Mouse (Mus musculus): ENCODE results near the gene Tgfbr3l.
"Not testable (repeated sequence)": the region's sequence is repeated elsewhere in the genome, so short reads cannot be mapped to it uniquely, and the experiment has no call there.

Gene Tgfbr3l

DNA sequence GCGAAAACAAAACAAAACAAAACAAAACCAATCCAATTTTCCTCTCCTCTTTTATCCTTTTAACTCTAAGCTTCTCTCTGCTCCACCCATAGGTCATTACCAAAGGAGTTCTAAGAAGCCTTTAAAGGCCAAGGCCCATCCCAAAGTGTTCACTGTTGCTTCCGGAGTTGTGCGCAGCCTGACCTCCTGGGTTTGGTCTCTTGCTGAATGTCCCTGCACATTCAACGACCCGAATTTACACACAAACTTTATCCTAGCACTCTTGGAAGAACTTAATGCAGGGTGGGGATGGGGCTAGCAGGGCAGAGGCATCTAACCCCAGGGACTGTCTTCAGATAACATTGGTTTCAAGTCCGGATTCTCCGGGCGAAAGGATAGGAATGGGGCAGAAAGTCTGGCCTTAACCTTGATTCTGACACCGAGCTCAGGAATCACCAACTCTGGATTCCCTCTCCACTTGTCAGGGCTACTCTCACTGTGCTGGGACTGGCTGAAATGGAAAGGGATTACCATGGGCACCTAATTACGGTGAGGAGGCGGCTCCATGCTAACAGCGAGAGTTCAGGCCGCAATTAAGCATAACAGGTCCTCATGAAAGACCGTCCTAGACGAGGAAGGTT is 10.1 kb upstream of the Tgfbr3l start:
- DNase-seq (ENCODE audit: low spot score in 2 of 2), result peak in 1 of 2 experiments; percentile 35

DNA sequence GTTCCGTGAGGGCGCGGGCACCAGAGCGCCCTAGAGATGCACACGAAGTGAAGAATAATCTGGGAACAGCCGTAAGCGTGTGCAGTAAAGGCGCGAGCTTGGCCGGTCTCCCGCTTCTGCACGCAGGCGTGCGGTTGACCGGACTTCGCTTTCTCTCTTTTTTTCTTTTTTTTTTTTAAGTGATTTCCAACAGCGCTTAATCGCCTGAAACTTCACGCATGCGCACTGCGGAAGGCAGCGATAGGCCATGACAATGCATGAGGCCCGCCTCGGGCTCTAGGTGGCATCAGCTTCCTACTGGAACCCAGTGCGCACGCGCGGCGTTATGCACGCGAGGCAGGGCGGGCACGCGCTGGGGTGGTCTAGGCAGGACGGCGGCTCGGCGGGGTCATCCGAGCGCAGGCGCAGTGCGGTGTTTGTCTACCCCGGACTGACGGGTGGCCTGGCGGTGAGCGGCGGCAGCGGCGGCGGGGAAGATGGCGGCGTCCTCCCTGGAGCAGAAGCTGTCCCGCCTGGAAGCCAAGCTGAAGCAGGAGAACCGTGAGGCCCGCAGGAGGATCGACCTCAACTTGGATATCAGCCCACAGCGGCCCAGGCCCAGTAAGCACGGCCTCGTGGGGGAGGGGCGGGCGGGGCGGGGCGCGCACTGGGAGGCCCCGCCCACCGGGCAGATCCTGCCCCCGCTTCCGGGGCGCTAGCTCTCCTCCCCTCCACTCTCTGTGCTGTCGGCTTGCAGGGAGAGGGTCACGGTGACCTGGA is 9.4 kb upstream of the Tgfbr3l start, which contains the start of the genes Map2k7 and Gm49320:
Map2k7 (plus strand) TSS at position 307 of the 759 bp plus-strand sequence.
Gm49320 (plus strand) TSS at position 432 of the 759 bp plus-strand sequence.
- DNase-seq (ENCODE audit: low spot score in 2 of 2), result peak; percentile 100

DNA sequence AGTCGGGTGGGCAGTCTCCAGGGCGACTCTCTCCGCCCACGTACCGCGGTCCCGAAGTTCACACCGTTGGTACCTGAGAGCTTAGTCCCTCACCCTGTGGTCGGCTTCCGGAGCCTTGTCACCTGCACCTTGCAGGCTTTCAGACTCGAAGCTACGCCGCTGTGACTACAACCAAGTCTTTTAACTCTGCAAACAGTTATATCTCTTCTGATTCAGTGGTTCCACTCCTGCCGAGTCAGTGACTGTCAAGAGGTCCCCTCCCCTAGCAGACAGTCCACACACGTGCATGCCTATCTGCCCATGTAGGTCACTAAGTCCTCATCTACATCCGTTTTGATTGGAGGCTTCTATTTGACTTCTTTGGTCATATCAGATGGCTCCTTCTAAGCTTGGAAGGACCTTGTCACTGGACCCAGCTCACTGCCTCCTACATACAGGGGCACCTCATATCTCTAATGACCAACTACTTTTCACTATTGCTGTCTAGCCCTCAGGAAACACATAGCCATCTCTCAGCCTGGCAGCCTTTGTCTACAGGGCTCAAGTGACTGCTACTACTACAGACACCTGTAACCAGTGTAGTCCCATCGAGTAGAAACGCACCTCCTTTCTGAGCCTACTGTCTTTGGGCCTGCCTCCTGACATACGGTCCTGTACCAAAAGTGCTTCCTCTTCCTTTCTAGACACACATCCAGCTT is 8.7 kb upstream of the Tgfbr3l start:
- peak in 1 of 2 experiments; percentile 25 for DNase-seq (ENCODE audit: low spot score in 2 of 2)

DNA sequence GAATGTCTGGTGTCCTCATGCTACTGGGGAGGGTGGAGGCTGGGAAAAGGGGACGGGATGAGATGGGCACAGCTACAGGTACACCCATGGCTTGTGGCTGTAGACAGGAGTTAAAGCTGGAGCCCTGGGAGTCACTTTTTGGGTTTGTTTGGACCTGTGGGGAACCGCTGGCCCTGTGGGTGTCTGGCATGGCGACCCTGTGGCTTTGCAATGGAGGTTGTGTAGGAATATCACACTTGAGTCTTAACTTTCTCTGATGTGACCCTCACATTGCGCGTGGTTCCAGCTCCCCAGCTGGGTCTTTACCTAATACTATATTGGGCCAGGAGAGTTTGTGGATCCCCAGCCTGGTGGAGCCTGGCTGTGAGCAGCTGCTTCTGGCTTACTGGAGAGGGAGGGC is 3.0 kb upstream of the Tgfbr3l start:
- no peak for DNase-seq (ENCODE audit: low spot score in 2 of 2)

DNA sequence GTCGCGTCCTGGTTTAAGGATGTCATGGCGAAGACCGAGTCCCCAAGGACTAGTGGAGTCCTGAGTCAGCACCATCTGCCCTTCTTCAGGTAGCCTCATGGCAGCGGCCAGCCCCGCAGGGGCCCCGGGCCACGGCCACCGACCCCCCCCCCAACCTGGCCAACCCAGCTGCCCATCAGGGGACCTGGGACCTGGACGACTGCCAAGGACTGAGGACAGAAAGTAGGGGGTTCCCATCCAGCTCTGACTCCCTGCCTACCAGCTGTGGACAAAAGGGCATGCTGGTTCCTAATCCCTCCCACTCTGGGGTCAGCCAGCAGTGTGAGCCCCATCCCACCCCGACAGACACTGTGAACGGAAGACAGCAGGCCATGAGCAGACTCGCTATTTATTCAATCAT is 2.3 kb upstream of the Tgfbr3l start:
- DNase-seq (ENCODE audit: low spot score in 2 of 2), result no peak

DNA sequence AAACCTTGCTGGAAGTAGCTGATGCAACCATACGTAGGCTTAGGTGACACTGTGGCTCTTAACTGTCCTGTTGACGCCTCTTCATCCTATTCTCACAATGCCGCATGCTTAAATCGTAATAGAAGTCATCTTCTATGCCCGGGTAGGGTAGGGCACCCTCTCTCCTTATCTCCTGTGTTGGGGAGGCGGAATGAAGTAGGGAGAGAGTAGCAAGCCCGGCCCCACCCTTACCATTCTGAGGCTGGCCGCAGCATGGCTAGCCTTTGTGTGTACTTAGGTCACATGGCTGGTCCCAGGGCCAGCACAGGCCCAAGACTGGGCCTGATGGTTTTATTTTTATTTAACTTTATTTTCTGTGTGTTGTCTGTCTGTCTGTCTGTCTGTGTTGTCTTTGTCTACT is 773 bp upstream of the Tgfbr3l start:
- no peak for DNase-seq (ENCODE audit: low spot score in 2 of 2)

DNA sequence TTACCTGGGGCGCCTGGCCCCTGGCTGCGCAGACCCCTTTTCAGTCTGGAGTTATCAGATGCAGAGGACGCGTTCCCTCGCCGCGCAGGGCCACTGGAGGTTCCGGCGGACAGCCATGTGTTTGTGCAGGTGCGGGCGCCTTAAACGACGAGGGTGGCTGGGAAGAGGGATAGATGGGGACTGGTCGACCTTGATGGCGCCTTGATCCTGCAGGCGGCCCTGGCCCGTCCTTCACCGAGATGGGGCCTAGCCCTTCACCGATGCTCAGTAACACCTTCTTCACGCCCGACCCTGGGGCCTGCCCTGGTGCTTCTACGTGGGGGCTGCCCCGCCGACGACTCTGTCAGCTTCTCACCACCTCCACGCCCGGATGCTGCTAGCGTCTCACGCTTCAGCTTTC is 1.2 kb downstream of the Tgfbr3l start:
- no peak for DNase-seq (ENCODE audit: low spot score in 2 of 2)

DNA sequence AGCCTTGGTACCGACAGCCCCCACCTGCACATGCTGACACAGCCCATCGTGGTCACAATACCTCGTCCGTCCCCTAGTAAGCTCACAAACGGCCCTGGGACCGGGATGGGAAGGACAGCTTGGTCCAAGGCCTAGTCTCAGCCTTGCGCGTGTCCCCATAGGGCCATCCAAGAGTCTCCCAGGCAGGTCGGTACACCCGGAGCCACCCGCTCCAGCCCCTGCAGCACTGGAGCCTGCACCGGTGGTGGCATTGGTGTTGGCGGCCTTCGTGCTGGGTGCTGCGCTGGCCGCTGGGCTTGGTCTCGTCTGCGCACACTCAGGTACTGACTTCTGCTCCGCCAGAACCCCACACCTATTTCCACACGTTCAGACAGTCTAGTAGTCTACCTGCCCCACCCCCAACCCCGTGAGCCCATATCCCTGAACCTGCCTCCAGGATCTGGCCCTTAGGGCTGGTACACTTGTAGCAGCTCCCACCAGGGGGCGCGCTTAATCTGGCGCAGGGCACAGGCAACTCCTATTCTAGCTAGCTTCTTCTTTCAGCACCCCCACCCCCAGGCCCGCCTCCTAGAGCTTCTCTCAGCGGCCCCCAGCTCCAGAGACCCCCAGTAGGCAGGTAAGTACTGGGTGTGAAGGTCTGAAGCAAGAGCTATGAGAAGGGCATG is 2.4 kb downstream of the Tgfbr3l start:
- DNase-seq (ENCODE audit: low spot score in 2 of 2), result peak; percentile 52 to 74

DNA sequence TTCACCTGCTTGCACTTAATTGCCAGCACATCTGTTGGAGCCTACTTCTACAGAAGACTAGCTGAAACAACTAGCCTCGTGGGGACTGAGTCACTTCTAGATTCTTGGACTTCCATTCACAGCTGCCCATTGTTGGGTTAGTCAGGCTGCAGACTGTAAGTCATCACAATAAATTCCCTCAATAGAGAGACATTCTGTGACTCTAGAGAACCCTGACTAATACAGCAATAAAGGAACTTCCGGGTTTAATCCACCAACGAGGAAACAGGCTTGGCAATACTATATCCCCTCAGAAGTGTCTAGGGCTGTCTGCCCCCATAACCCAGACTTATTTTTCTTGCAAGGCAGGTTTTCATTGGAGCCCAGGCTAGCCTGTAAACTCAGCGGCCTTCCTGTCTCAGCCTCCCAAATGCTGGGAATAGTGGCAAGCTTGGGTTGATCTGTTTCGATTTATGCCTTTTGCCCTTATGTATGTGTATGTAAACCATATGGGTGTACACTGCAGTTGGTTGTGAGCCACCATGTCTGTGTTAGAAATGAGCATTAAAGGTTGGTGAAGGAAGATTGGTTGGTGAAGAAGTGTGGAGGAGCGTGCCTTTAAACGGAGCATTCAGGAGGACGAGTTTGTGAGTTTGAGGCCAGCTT is 4.2 kb downstream of the Tgfbr3l start:
- no peak for DNase-seq (ENCODE audit: low spot score in 2 of 2)

DNA sequence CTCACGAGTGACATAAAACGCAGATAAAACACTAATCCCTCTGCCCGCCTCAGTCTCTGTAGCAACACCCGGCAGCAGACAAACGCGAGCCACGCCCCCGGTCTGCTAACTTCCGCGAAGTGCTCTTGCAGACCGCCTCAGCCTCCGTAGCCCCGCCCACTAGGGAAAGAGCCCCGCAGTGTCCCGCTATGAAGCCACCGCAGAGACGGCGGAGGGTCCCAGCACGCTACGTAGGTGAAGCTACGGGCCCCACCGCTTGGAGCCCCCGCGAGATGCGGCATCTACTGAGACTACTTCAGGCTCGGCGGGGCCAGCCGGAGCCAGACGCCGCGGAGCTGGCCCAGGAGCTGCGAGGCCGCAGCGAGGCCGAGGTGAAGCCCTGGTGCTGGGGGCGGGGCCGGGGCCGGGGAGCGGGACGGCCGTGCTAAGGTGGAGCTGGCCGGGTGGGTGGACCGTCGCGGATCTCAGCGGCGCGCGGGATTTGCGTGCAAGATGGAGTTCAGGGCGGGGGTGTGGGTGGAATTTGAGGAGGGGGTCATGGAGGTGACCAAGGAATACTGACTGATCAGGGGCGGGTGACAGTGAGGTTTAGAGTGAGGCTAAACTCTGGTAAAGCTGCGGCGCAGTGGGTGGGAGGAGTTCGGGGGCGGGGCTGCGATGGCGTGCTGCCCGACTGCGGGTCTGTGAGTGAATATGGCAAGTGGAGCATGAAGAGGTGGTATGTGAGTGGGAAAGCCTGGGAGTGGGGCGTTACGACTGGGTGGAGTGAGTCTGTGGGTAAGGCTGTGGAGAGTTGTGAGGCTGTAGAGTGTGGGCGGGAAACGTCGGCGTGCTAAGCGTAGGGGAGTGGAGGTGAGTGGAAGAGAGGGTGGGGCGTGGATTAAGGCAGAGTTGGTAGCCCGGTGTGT is 5.2 kb downstream of the Tgfbr3l start, which contains the start of gene Snapc2:
Snapc2 (plus strand) TSS at position 147 of the 908 bp plus-strand sequence.
- peak; percentile 94 to 96 for DNase-seq (ENCODE audit: low spot score in 2 of 2)

DNA sequence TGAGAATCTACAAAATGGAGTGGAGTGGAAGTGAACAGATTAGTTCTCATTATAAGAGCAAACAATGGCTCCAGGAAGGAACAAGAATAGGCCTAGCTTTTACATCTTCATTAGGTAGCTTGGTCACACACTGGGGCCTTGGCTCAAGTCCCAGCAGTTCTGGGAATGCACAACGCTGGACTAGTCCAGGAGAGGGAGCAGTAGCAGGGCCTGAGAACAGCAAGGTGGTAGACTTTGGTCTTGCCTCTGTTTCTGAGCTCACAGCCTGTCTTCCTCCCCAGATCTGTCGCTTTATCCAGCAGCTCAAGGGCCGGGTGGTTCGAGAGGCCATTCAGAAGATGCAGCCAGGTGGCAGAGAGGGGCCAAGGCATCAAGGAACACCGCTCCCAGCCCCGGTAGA is 6.0 kb downstream of the Tgfbr3l start:
- peak in 1 of 2 experiments; percentile 42 for DNase-seq (ENCODE audit: low spot score in 2 of 2)

DNA sequence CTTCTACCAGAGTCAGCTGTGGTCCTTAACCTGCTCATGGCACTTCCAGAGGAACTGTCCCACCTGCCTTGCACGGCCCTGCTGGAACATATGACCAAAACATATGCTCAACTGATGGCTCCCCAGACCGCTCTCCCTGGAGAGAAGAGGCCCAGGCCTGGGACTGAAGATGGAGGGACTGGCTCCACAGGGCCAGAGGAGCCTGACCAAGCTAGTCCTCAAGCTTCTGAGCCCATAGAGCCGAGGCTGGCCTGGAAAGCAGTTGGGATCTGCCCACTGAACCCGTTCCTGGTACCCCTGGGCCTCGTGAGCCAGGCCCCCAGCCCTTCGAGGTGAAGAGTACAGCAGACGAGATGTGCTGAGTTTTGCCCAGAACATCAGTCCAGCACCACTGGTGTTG is 7.5 kb downstream of the Tgfbr3l start:
- not testable (repeated sequence) for DNase-seq (ENCODE audit: low spot score in 2 of 2)

DNA sequence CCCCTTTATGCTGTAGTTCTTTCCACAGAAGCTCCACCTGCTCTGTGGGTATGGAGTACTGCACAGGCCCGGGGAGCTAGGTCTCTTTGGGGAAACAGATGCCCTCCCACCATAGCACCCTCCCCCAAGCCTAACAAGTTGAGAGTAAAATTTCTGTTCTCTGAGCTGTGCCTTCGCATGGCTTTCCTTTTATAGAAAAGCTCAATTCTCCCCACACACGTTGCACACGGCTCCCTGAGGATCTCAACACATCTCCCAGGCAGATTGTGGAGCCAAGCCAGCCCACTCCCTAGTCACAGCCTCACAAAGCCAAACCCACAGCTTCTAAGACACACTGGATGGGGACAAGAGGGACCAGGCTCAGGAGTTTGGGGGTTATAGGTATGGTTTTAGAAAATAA is 8.9 kb downstream of the Tgfbr3l start:
- no peak for DNase-seq (ENCODE audit: low spot score in 2 of 2)

DNA sequence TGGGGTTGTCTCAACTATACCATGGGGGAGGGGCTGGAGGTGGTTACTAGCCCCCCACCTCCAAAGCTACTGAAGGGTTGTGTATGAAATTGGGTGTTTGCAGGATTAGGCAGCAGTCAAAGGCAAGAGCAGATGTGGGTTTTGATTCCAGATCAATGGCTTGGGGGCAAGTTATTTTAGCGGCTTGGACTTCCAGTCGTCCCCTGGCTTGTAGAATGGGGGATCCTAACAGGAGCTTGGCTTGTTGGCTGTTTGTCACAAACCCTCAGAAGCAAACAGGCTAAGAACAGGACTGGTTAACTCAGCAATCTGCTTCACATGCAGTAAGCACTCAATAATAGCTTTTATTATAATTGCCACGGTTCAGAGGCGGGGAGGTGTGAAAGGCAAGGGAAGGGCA is 9.3 kb downstream of the Tgfbr3l start:
- no peak for DNase-seq (ENCODE audit: low spot score in 2 of 2)

DNA sequence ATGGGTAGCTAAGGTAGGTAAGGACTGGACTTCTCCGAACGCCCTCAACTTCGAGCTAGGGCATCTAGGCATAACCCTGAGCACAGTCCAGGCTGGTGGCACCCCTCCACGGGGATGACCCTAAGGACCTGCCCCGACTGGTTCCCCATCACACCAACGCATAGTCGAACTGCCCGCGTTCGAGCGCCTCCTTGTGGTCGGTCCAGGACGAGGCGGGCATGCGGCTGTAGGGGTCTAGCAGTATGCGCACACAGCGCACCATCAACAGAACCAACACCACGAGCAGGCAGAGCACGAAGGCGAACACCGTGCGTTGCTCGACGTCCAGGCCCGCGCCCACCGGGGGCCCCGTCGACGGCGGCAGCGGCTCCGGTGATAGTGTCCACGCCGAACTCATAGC is 10.2 kb downstream of the Tgfbr3l start:
- peak; percentile 40 to 48 for DNase-seq (ENCODE audit: low spot score in 2 of 2)

DNA sequence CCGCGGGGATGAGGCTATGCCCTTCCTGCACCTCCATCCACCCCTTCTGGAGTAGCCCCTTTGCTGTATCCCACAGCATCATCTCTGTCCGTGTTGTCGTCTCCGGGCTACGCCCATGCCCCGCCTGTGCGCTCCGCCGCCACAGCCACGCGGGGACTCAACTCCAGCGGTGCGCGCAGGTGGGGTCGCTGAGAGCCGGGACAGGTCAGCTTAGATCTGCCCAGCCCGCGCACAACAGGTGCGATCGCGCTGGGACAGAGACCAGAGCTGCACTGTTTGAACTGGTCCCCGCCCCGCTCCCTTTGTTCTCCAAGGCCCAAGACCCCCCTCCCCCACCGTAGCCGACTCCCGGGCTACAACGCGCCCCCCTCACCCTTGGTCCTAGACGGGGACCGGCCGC is 10.7 kb downstream of the Tgfbr3l start:
- no peak for DNase-seq (ENCODE audit: low spot score in 2 of 2)

DNA sequence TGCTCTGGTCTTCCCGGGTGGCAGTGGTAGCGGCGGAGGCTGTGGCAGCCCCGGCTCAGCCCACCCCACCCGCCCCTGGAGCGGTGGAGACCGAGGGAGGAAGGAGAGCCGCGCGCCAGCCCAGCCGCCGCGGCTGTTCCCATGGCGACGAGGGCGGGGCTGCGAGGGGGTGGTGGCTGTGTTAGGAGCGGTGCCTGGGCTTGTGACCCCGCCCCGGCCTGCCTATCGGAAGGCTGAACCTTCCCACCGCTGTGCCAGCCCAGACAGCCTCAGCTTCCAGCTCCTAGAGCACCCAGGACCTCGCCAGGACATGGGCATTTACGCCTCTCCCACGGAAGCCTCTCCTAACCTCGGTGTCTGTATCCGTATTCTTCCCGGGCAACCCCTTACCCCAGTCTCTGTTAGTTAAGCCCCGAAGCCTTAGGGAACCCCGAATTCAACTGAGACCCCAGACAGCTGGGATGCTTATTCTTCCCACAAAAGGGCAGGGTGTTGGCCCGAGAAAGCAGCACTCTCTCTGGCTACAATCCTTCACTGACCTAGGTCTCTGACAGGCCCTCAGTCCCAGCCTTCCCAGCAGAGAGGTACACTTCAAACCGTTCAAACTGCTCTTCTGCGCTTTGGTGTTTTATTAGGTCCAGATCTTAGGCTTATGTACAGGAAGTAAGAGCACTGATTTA is 11.3 kb downstream of the Tgfbr3l start, which contains the start of gene Ctxn1:
Ctxn1 (minus strand) TSS at position 150 of the 680 bp plus-strand sequence.
- DNase-seq (ENCODE audit: low spot score in 2 of 2), result peak; percentile 89 to 92

DNA sequence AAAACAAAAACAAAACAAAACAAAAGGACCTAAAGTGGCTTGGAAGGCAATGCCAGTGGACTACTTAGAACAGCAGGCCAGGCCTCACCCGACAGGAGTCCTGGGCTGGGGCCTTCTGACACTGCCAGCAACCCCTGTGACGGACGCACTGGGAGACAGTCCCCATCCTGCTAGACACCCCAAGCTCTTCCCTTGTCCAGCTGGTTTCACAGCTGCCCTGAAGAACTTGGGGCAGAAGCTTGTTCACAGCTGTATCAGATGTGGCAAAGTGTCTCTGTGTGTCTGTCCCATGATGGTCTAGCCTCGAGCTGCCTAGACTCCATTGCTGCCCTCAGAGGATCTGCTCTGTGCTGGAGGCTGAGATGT is 11.8 kb downstream of the Tgfbr3l start:
- DNase-seq (ENCODE audit: low spot score in 2 of 2), result no peak

DNA sequence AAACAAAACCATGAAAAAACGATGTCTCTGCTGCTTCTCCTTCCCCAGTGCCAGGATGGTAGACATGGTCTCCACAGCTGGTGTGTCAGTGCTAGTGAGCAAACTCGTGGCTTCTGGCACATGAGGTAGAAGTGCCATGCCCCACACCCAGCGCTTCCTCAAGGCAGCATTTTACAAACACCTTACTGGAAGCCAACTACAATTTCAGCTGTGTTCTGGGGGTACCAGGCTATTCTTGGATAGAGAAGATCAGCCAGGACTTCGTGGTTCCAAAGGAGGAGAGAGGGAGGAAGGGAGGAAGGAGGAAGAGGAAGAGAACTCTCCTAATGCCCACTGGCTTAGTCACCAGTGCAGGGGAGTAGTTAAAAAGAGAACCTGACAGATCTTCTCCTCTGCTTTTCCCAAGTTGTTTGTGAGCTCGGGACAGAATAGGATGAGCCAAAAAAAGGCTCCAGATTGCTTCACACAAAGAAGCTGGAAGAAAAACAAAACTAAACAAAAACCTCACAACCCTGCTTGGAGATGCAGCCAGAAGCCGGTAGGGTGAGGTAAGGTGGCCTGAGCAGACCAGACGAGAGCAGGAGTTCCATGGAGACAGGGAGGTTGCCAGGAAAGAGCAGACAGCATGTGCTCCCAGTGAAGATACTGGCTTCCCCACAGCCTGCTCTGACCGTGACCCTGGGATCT is 15.2 kb downstream of the Tgfbr3l start:
- no peak for DNase-seq (ENCODE audit: low spot score in 2 of 2)

All from heart, adult 9 months (tissue).